Mouse (Mus musculus) NIH3T3 (cell line): ENCODE data around the gene Lrrc75a.
A peak's percentile ranks its signal among the peaks of the same experiment; 100 is the strongest.

Experiments used
- DNase-seq: peaks from one replicate; pipeline ENCODE4 v3.0.0-alpha.2; 2012; ENCODE audit warnings: low read depth

The Lrrc75a gene

GRCm38 (mm10) chr11:62645337-62645675, 3.0 kb downstream of the Lrrc75a start:
- no peak for DNase-seq

GRCm38 (mm10) chr11:62644602-62645336, 3.6 kb downstream of the Lrrc75a start:
- no peak for DNase-seq

GRCm38 (mm10) chr11:62643681-62644363, 4.5 kb downstream of the Lrrc75a start:
- DNase-seq: no peak

- peak; percentile 32 for DNase-seq
Measured at GRCm38 (mm10) chr11:62643011-62643631, 5.2 kb downstream of the Lrrc75a start.

GRCm38 (mm10) chr11:62642023-62642844, 6.1 kb downstream of the Lrrc75a start:
- DNase-seq: no peak

GRCm38 (mm10) chr11:62640378-62640777, 7.9 kb downstream of the Lrrc75a start:
- DNase-seq: no peak

- no peak for DNase-seq
Measured at GRCm38 (mm10) chr11:62638402-62638801, 9.9 kb downstream of the Lrrc75a start.

GRCm38 (mm10) chr11:62637806-62638205, 10.5 kb downstream of the Lrrc75a start:
- DNase-seq: no peak

- peak; percentile 52 for DNase-seq
Measured at GRCm38 (mm10) chr11:62637401-62637800, 10.9 kb downstream of the Lrrc75a start.

- peak; percentile 38 for DNase-seq
Measured at GRCm38 (mm10) chr11:62636840-62637221, 11.5 kb downstream of the Lrrc75a start.

- DNase-seq: no peak
Measured at GRCm38 (mm10) chr11:62636105-62636839, 12.1 kb downstream of the Lrrc75a start.

GRCm38 (mm10) chr11:62635406-62635805, 12.9 kb downstream of the Lrrc75a start:
- DNase-seq: no peak

GRCm38 (mm10) chr11:62631138-62631537, 17.2 kb downstream of the Lrrc75a start:
- no peak for DNase-seq

- DNase-seq: no peak
Measured at GRCm38 (mm10) chr11:62630225-62630821, 18.0 kb downstream of the Lrrc75a start.

GRCm38 (mm10) chr11:62629352-62630224, 18.7 kb downstream of the Lrrc75a start:
- DNase-seq: no peak

GRCm38 (mm10) chr11:62624341-62625291, 23.7 kb downstream of the Lrrc75a start:
- DNase-seq: peak; percentile 70

GRCm38 (mm10) chr11:62622850-62623249, 25.5 kb downstream of the Lrrc75a start:
- DNase-seq: no peak

- no peak for DNase-seq
Measured at GRCm38 (mm10) chr11:62621586-62622283, 26.6 kb downstream of the Lrrc75a start.
